Mouse (Mus musculus) liver, postnatal 0 days (tissue): ENCODE data around the gene Ino80. TPM values are rescaled to one million over a fixed set of nuclear protein-coding genes. Genes with fewer than 3 reads are reported as not detected.

Source experiments
- ATAC-seq: fragments of 200-750 bp; cut with Nextera tagmentation; 2 replicates; pipeline ENCODE4 v1.8.0; 2017; ENCODE audit warnings: mild to moderate bottlenecking, moderate library complexity
- DNase-seq: peaks from one replicate; pipeline ENCODE4 v3.0.0-alpha.2; 2016
- H3K27ac ChIP-seq: fragments of 300-500 bp; sonication (generic); 2 replicates; pipeline ENCODE4 v1.5.1; 2014; ENCODE audit warnings: antibody characterized with exemption, moderate library complexity, mild to moderate bottlenecking, low read depth
- H3K27me3 ChIP-seq: fragments of 300-500 bp; sonication (generic); 2 replicates; pipeline ENCODE4 v1.6.1; 2014; ENCODE audit warnings: low read length, control low read depth, mixed read lengths; ENCODE audit not compliant: insufficient read depth
- H3K36me3 ChIP-seq: fragments of 300-500 bp; sonication (generic); replicated peaks from 2 replicates; pipeline ENCODE4 v1.6.1; 2014; ENCODE audit warnings: mild to moderate bottlenecking, control low read depth, low read length, moderate library complexity, mixed read lengths; ENCODE audit not compliant: insufficient read depth
- H3K4me1 ChIP-seq: fragments of 300-500 bp; sonication (generic); 2 replicates; pipeline ENCODE4 v1.6.1; 2014; ENCODE audit warnings: antibody characterized with exemption, mild to moderate bottlenecking, control low read depth; ENCODE audit not compliant: insufficient read depth
- H3K4me2 ChIP-seq: fragments of 300-500 bp; sonication (generic); 2 replicates; pipeline ENCODE4 v1.6.1; 2014; ENCODE audit warnings: low read depth, mild to moderate bottlenecking, low read length, moderate library complexity, mixed read lengths
- H3K4me3 ChIP-seq: fragments of 300-500 bp; sonication (generic); 2 replicates; pipeline ENCODE4 v1.5.1; 2014; ENCODE audit warnings: low read depth, low read length
- H3K9ac ChIP-seq: fragments of 300-500 bp; sonication (generic); replicated peaks from 2 replicates; pipeline ENCODE4 v1.6.1; 2014; ENCODE audit warnings: mild to moderate bottlenecking, moderate library complexity
- H3K9me3 ChIP-seq: fragments of 300-500 bp; sonication (generic); 2 replicates; pipeline ENCODE4 v1.6.1; 2016; ENCODE audit warnings: mild to moderate bottlenecking, control low read depth, low read length, mixed read lengths
- CTCF ChIP-seq: sonication (generic); IDR thresholded peaks from 2 replicates; pipeline ENCODE4 v1.5.1; 2016; ENCODE audit warnings: antibody characterized with exemption, low read depth
- EP300 ChIP-seq: IDR thresholded peaks from 2 replicates; pipeline ENCODE4 v1.6.1; 2016; ENCODE audit warnings: antibody characterized with exemption, low read depth, mild to moderate bottlenecking
- WGBS: fragments of 180-500 bp; shearing (Covaris S2); extraction: QIAGEN DNeasy Blood & Tissue Kit; methylation state at CpG from one replicate; pipeline ENCODE4 v1.1.7; 2014; ENCODE audit not compliant: insufficient replicate concordance; 5-methylcytosine and 5-hydroxymethylcytosine counted together
- polyA plus RNA-seq: library from polyadenylated mRNA; unstranded; fragments of >200 nt; fragmentation: Nextera tagmentation; extraction: Ambion mirVana; gene quantifications from 2 replicates; pipeline ENCODE4 v1.2.1, GENCODE M21; 2015

Ino80 gene
- polyA plus RNA-seq, 1 experiment from 2014 or later: 0.97 TPM

DNA sequence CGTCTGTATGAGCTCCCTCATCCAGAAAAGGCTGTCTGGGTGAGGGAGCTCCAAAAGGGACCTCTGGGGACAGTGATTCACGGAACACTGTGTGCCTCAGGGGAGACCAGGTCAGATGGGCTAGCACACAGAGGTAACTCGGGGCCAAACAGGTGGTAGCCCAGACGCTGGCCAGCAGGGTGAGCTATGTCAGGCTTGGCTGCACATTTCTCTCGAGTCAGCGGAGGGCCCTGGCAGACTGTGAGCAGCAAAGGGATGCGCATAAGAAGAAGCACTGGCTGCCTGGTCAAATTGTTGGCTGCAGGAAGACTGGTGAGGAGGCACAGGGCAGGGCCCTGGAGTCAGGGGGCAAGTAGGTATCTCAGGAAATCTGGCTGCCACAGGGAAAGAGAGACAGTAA lies 121.8 kb downstream of the Ino80 start:
- ATAC-seq (no peak), DNase-seq (no peak)
- H3K9me3 ChIP-seq: no peaks in the 10 kb centered on the region
- H3K36me3 ChIP-seq: no peaks in the 10 kb centered on the region
- no peak overlapping the region for H3K27ac ChIP-seq
- WGBS: 49% methylated on average over 7 of the region's 7 CpGs
- no peak overlapping the region for H3K9ac ChIP-seq
- peaks cover 15% of the 10 kb centered on the region for H3K4me1 ChIP-seq
- no peak overlapping the region for H3K4me3 ChIP-seq
- TF ChIP-seq CTCF: peak; percentile 16; the same call in 1 of the 2 replicates
- TF ChIP-seq EP300: no peak
- peaks cover 12% of the 10 kb centered on the region for H3K27me3 ChIP-seq
- no peak overlapping the region for H3K4me2 ChIP-seq

DNA sequence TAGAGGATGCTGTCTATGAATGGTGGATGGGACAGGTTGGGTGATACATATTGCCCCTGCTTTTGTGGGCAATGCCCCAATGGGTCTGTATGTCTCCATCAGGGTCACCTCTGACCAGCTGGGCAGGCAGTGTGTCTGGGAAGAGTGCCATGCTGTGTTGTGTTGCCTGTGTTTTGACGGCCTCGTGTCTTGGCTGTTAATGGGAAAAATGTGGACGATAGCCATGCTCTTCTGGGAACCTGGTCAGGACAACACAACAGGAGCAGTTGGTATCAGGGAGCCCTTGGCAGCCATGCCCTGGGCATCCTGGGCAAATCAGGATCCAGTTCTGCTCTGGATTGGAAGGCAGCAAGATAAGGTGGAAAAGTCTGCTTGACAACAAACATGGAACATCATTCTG lies 122.4 kb downstream of the Ino80 start:
- peaks cover 18% of the 10 kb centered on the region for H3K27me3 ChIP-seq
- no peak overlapping the region for H3K4me3 ChIP-seq
- TF ChIP-seq EP300 (no peak), CTCF (no peak)
- DNase-seq (no peak), ATAC-seq (no peak)
- H3K9me3 ChIP-seq: no peaks in the 10 kb centered on the region
- 79% methylated on average over 3 of the region's 3 CpGs for WGBS
- no peak overlapping the region for H3K4me2 ChIP-seq
- H3K4me1 ChIP-seq: peaks cover 19% of the 10 kb centered on the region
- no peak overlapping the region for H3K27ac ChIP-seq
- H3K9ac ChIP-seq: no peak overlapping the region
- H3K36me3 ChIP-seq: no peaks in the 10 kb centered on the region

DNA sequence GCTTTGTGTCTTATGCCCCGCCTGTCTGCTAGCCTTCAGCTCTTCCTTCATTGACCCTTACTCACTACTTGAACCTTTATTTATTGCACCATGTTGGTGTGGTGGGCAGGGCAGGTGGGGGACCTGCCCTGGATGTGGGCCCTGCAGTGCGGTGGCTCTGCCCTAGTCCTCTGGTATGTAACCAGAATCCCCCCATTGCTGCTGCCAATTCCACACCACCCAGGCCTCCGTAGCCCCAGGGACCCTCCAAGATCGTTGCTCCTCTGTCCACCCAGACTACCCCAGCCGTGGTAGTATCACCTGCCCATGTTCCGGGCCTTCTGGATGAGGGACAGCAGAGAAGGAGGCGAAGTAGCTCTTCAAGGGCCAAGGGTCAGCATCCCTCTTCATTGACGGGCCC lies 123.8 kb downstream of the Ino80 start:
- ATAC-seq: no peak
- H3K9me3 ChIP-seq: no peaks in the 10 kb centered on the region

DNA sequence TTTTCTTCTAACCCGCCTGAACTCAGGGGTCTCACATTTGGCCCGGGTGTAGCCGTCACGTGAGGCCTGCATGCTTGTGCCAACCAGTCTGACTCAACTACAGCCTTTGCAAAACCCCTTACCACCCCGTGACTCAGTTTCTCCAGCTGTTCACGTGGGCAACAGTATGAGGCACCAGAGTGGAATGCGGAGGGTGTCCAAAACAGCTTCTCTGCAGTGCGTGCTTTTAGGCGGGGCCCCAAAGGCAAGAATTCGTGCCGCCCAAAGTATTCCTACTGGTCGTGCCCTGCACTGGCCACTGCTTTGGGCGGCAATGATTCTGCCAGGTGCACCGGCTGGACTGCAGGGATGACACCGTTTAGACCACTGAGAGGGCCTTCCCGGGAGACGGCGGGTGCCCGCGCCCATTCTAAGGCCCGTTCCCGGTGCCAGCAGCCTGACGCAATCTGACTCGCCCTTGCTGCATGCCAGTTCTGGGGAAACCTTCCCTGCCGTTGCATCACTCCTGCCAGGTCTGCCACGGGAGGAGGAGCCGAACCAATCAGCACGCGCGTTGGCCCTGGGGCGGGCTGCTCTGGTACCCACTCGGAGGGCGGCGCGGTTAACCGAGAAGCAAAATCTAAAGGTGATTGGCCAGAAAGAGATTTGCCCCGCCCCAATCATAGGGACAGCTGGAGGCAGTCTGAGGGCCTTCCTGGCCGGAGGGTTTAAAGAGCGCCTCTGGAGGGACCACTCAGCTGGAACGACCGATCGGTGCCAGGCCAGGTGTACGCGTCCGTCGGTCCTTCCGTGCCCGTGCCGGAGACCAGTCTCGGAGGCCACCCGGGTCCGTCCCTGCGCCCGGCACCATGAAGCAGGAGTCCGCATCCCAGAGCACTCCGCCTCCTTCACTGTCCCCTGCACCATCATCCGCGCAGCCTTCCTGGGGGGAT lies 126.7 kb downstream of the Ino80 start, which contains the start of gene Chac1:
Gene Chac1 (plus strand): TSS at position 675 of the 932 bp plus-strand sequence.
- Histone ChIP-seq H3K27me3 (peaks cover 21% of the 10 kb centered on the region), H3K9me3 (no peaks in the 10 kb centered on the region), H3K4me1 (peaks cover 15% of the 10 kb centered on the region), H3K9ac (peak within 1 kb of the TSS; percentile 55), H3K36me3 (no peaks in the 10 kb centered on the region), H3K27ac (no peak within 1 kb of the TSS), H3K4me2 (peak within 1 kb of the TSS; percentile 84), H3K4me3 (peak within 1 kb of the TSS; percentile 61)
- ATAC-seq (peak; percentile 93), DNase-seq (peak; percentile 85)
- TF ChIP-seq EP300 (no peak), CTCF (no peak)
- 8% methylated on average over 49 of the region's 58 CpGs for WGBS

More for the DNA sequence above, 123.8 kb downstream of the Ino80 start:
- TF ChIP-seq CTCF: no peak
- Histone ChIP-seq H3K4me1 (peaks cover 15% of the 10 kb centered on the region), H3K27ac (no peak overlapping the region), H3K27me3 (peaks cover 21% of the 10 kb centered on the region), H3K4me2 (no peak overlapping the region), H3K36me3 (no peaks in the 10 kb centered on the region), H3K9ac (no peak overlapping the region), H3K4me3 (no peak overlapping the region)
- WGBS: 85% methylated on average over 8 of the region's 8 CpGs
- no peak for DNase-seq

DNA sequence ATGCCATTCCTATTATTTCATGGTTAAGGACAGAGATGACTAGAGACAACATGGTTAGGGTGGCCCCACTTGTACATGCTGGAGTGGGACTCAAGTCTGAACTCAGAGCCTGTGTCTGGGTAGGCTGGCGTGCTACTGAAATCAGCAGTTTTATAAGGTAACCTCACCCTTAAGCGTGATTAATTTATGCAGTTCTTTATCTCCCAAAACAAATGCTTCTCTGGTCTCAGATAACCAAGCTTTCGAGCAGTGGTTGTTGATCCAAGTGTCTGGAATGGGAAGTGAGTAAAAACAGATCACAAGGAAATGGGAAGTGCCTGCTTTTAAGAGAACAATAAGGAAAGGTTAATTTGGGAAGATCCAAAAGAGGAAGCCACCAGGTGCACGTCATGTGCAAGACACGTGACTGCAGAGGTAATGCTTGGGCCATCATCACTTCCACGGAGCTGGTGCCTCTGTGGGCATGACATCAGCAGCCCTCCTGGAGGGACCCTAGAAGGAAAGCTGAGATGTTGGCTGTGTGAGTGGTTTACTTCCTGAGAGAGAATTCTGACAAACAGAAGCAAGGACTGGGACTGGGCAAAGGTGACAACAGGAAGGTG lies 132.8 kb downstream of the Ino80 start:
- Histone ChIP-seq H3K9ac (no peak overlapping the region), H3K27me3 (peaks cover 1% of the 10 kb centered on the region; the same call in 1 of the 2 replicates), H3K4me3 (no peak overlapping the region), H3K4me1 (no peaks in the 10 kb centered on the region), H3K9me3 (no peaks in the 10 kb centered on the region), H3K27ac (no peak overlapping the region), H3K36me3 (no peaks in the 10 kb centered on the region), H3K4me2 (no peak overlapping the region)
- 23% methylated on average over 6 of the region's 6 CpGs for WGBS
- ATAC-seq (no peak), DNase-seq (no peak)
- TF ChIP-seq CTCF (no peak), EP300 (no peak)

DNA sequence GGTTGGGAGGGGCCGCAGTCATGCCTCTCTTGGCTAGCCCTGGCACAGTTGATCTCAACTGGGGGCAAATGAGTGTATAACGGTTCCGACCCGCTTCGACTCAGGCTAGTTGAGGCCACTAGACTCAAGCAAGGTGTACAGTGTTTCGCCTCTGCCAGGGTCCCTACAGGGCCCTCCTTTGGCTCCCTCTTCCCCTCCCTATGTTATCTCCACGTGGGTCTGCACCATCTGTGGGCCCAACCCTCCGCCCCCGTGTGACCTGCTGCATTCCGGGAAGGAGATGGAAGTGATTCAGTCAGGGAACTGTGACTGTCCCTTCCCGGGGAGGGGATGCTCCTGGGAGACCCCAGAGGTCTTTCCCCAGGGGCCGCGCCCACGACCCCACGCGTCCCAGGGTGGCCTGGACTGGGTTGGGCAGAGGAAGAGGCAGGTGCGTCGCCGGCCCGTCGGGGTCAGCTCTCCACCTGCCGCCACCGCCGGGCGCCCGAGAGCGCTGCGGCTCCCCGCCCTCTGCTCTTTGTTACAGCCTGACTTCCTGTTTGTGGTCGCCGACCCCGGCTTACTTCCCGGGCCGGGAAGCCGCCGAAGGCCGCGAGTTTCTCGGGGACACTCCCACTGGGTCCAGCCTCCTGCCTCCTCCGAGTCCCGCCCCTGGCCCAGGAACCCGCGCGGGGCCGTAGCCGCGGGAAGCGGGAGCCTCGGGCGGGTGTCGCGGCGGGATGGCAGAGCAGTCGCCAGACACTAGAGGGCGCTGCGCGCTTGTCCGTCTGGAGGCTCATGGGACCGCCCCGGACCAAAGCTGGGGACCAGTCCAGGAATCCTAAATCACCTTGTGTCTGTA lies 139.8 kb downstream of the Ino80 start:
- WGBS: 9% methylated on average over 50 of the region's 60 CpGs

More for the DNA sequence above, 139.8 kb downstream of the Ino80 start:
- peak overlapping the region; percentile 62 for H3K27ac ChIP-seq
- H3K4me3 ChIP-seq: peak overlapping the region; percentile 56
- no peaks in the 10 kb centered on the region for H3K9me3 ChIP-seq
- peaks cover 16% of the 10 kb centered on the region for H3K4me1 ChIP-seq
- H3K36me3 ChIP-seq: no peaks in the 10 kb centered on the region
- peak overlapping the region; percentile 84 for H3K4me2 ChIP-seq
- H3K9ac ChIP-seq: peak overlapping the region; percentile 62
- H3K27me3 ChIP-seq: no peaks in the 10 kb centered on the region; the same call in 1 of the 2 replicates
- DNase-seq (peak; percentile 92), ATAC-seq (peak; percentile 91)
- peak; percentile 92 for TF ChIP-seq CTCF
- TF ChIP-seq EP300: no peak
